Mouse (Mus musculus) adrenal gland, postnatal 10 days (tissue): Measurements from ENCODE around the gene Suv39h1. TPM values are rescaled to one million over a fixed set of nuclear protein-coding genes. Genes with fewer than 3 reads are reported as not detected.
A peak's percentile ranks its signal among the peaks of the same experiment; 100 is the strongest.
"Not testable (repeated sequence)": the region's sequence is repeated elsewhere in the genome, so short reads cannot be mapped to it uniquely, and the experiment has no call there.

Experiments used
- DNase-seq: peaks from one replicate; pipeline ENCODE4 v3.0.0; 2021; ENCODE audit warnings: mixed read lengths
- total RNA-seq, 2 experiments: library from RNA; stranded (reverse); gene quantifications; 2 replicates each; pipeline ENCODE4 v1.2.3; 2021

The Suv39h1 gene
- total RNA-seq, 2 experiments from 2014 or later, result 14.6 to 18.7 TPM

GRCm38 (mm10) chrX:8026811-8027210 is 47.7 kb downstream of the Suv39h1 start:
- DNase-seq, result no peak

DNA sequence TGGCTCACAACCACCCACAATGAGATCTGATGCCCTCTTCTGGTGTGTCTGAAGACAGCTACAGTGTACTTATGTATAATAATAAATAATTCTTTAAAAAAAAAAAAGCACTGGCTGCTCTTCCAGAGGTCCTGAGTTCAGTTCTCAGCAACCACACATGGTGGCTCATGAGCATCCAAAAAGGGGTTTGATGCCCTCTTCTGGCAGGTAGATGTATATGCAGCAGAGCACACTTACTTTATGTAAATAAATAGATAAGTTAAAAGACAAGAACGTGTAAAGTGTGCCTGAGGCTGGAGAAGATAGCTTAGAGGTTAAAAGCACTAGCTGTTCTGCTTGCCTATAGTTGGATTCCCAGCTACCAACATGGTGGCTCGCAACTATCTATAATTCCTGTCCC is 49.8 kb downstream of the Suv39h1 start:
- no peak for DNase-seq

GRCm38 (mm10) chrX:8020111-8020778 is 54.3 kb downstream of the Suv39h1 start:
- no peak for DNase-seq

DNA sequence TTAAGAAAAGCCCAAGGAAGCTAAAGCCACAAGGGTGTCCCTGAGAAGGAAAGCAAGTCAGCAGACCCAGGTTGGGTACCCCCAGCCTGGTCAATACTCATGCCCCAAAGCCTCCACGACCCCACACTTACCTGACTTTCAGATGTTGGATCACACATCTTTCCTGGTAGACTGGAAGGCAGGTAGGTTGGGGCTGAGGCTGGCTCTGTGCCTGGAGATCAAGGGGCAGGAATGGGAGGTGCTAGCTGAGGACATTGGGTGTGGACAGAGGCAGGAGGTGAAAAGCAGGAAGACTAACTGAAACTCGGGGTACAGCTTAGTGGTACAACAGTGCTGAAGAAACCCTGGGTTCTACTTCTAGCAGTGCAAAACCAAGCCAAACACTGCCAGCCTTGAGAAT is 56.3 kb downstream of the Suv39h1 start, which contains the start of gene Glod5:
Glod5 (minus strand) TSS at position 207 of the 400 bp plus-strand sequence.
- no peak for DNase-seq

- DNase-seq, result peak; percentile 61
Measured at GRCm38 (mm10) chrX:8017142-8017541, 57.4 kb downstream of the Suv39h1 start.

DNA sequence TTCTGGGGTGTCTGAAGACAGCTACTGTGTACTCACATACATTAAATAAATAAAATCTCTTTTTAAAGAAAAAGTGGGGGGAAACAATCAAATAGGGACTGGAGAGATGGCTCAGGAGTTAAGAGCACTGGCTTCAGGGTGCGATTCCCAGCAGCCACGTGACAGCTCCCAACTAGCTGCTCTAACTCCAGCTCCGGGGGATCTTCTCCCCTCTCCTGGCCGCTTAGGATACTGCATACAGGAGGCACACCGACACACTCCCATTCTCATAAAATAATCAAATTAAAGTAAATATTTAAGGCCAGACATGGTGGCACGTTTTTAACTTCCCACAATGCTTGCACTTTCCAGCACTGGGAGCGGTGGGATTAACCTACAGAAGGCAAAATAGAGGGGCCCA is 58.9 kb downstream of the Suv39h1 start:
- DNase-seq, result not testable (repeated sequence)

DNA sequence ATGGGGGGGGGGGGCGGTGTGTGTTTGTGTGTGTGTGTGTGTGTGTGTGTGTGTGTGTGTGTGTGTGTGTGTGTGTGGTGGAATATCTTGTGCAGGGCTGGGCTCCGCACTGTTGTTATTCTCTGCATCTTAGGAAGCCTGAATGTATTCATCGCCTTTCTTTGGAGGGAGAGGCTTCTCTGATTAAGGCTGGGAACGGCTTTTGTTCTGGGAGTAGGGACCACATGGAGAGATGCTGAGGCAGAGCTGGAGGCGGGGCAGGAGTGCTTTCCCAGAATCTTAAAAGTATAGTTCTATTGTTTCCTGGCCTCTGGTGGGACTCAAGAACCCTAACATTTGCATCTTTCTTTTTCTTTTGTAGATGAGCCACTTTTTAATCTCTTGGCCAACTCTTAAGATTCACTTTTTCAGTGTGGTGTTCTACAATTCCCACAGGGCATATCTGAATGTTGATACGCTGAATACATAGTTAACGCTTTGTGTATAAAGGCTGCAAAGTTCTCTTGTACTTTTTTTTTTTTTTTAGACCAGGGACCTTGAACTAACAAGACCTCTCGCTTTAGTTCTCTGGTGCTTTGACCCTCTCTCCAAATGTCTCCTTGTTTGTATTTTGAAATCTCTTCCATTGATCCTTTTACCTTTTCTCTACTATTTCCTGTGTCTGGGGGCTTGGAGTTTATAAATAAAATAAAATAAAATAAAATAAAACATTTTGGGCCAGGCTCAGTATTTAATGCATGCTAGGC is 60.8 kb downstream of the Suv39h1 start:
- no peak for DNase-seq

GRCm38 (mm10) chrX:8013157-8013556 is 61.4 kb downstream of the Suv39h1 start:
- no peak for DNase-seq

Other genes with a start within 250 kb of the Suv39h1 start
- gene Otud5, start 233.4 kb downstream of the Suv39h1 start, total RNA-seq, result 10 to 100 TPM; 49.6 to 54.7 TPM
- gene Pim2, start 196.5 kb downstream of the Suv39h1 start, total RNA-seq, result 1 to 10 TPM; 6.2 to 9.2 TPM
- 10 to 100 TPM; 23.2 to 27.0 TPM for gene Slc35a2, start 190.7 kb downstream of the Suv39h1 start, total RNA-seq
- 10 to 100 TPM; 66.3 to 79.2 TPM for gene Pqbp1, start 175.5 kb downstream of the Suv39h1 start, total RNA-seq
- gene Timm17b, start 175.4 kb downstream of the Suv39h1 start, total RNA-seq, result 10 to 100 TPM; 88.3 to 94.3 TPM
- not detected for gene Gm10491, start 166.9 kb downstream of the Suv39h1 start, total RNA-seq
- gene Gm10490, start 165.2 kb downstream of the Suv39h1 start, total RNA-seq, result not detected
- gene Pcsk1n, start 154.9 kb downstream of the Suv39h1 start, total RNA-seq, result 10 to 100 TPM; 37.3 to 41.2 TPM
- gene Eras, start 146.2 kb downstream of the Suv39h1 start, total RNA-seq, result not detected
- 10 to 100 TPM; 17.9 to 19.2 TPM for gene Hdac6, start 126.9 kb downstream of the Suv39h1 start, total RNA-seq
- 1 to 10 TPM; 1.2 to 2.5 TPM for gene Gata1, start 96.7 kb downstream of the Suv39h1 start, total RNA-seq
- gene Glod5, start 56.3 kb downstream of the Suv39h1 start, total RNA-seq, result under 1 TPM in 1 of 2 experiments, not detected in 1; 0.84 TPM
- 1 to 10 TPM; 3.8 to 4.5 TPM for gene Was, start 15.7 kb upstream of the Suv39h1 start, total RNA-seq
- 10 to 100 TPM; 40.7 to 54.9 TPM for gene Wdr13, start 58.1 kb upstream of the Suv39h1 start, total RNA-seq
- gene Rbm3, start 71.1 kb upstream of the Suv39h1 start, total RNA-seq, result 100 to 1,000 TPM; 312 to 347 TPM
- 1 to 10 TPM; 7.3 to 8.0 TPM for gene Tbc1d25, start 101.4 kb upstream of the Suv39h1 start, total RNA-seq
- 10 to 100 TPM; 41.5 to 53.1 TPM for gene Ebp, start 118.8 kb upstream of the Suv39h1 start, total RNA-seq
- gene Porcn, start 131.8 kb upstream of the Suv39h1 start, total RNA-seq, result 1 to 10 TPM; 5.4 to 7.8 TPM
- 10 to 100 TPM; 18.3 to 22.3 TPM for gene Ftsj1, start 177.6 kb upstream of the Suv39h1 start, total RNA-seq
- 1 to 10 TPM; 2.5 to 2.7 TPM for gene Slc38a5, start 196.4 kb upstream of the Suv39h1 start, total RNA-seq